Mouse (Mus musculus) bone marrow, adult 2 months (tissue): Measurements from ENCODE around the gene Pard3b.

ENCODE experiments used
- CTCF ChIP-seq: fragments of 200-500 bp; IDR thresholded peaks from 2 replicates; pipeline ENCODE4 v1.5.1; 2011; ENCODE audit warnings: low read length, control low read depth; ENCODE audit not compliant: control insufficient read depth, insufficient read depth
- POLR2A ChIP-seq: fragments of 200-500 bp; IDR thresholded peaks from 2 replicates; pipeline ENCODE4 v1.6.1; 2011; ENCODE audit warnings: low read depth, mild to moderate bottlenecking, control low read depth, low read length, borderline replicate concordance; ENCODE audit not compliant: control insufficient read depth

DNA sequence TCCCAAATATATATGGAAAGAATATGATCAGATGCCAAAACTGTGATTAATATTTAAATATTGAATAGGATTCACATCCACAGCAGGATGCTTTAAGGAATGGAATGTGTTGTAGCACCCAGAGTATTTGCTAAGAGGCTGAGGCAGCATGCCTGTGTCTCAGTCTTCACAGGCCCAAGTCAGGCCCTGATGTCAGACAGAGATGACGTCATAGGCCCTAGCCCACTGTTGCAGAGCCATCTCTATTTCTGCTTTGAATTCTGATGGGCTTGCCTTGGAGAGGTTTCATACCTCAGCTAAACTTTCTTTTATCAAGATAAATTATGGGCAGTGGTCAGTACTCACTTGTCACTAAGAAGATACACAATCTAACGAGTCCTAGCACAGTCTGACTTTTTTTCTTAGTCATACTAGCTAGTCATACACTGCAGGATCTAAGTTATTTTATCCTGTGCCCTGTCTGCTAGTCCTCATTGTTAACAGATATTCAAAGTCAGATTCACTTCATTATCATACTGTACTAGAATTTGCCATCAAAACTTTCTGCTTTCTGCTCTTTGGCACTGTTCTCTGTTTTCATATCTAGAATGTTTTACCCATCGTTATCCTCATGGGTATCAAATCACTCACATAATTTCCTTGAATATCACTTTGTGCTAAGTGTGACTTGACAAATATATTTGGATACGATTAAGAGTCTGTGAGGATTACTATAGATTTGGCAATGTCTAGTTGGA lies 264.8 kb downstream of the Pard3b start:
- TF ChIP-seq CTCF (no peak), POLR2A (no peak)
